Comparison of ENCODE assay signal across 8 mouse cellular contexts in the genomic region with DNA sequence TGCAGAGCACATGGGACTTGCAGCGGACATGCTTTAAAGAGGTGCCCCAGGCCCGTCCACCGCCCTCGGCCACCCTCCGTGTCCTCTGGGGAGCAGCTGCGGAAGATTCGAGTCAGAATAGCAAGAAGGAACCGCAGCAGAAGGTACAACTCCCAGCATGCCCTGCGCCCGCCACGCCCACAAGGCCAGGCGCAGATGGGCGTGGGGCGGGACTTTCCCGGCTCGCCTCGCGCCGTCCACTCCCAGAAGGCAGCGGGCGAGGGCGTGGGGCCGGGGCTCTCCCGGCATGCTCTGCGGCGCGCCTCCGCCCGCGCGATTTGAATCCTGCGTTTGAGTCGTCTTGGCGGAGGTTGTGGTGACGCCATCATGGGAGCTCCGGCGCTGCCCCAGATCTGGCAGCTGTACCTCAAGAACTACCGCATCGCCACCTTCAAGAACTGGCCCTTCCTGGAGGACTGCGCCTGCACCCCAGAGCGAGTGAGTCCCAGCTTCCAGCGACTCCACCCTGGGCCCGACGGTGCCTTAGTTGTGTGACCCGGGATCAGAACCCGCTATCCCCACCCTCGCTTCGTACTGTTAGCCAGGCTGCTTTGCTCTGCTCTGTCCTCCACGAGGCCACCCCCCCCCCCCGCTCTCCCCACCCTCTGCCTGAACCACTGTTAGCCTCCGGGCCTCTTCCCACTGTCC. TPM values are rescaled to one million over a fixed set of nuclear protein-coding genes. Genes with fewer than 3 reads are reported as not detected.
DNase-seq lines count a peak whose midpoint lies in the region; ATAC-seq lines count a peak whose summit lies in the region.

A gene (plus strand): TSS at position 267 of the 687 bp plus-strand sequence.

- H3K9me3 ChIP-seq in embryonic facial prominence, embryonic 11.5 days (replicated peaks; ENCODE audit: control insufficient read depth, low read length), result no peaks in the 10 kb centered on the region
- no peaks in the 10 kb centered on the region for H3K9me3 ChIP-seq in limb, embryonic 10.5 days (replicated peaks)
- H3K9me3 ChIP-seq in midbrain, embryonic 12.5 days, result no peaks in the 10 kb centered on the region

- peak; percentile 99 for DNase-seq in 3134 (ENCODE audit: extremely low read depth, insufficient read length, low spot score)
- DNase-seq in adrenal gland, postnatal 25 days, result peak; percentile 97
- peak; percentile 98 for DNase-seq in embryonic facial prominence, embryonic 11.5 days (ENCODE audit: low spot score)
- peak; percentile 99 for DNase-seq in heart, adult 11 months
- DNase-seq in kidney, adult 18-20 months, result peak; percentile 97
- DNase-seq in limb, embryonic 10.5 days (ENCODE audit: low spot score), result peak; percentile 99
- DNase-seq in skeletal muscle tissue, adult 2 months (ENCODE audit: low read depth, low spot score), result peak; percentile 92

- H3K9ac ChIP-seq in embryonic facial prominence, embryonic 11.5 days (replicated peaks; ENCODE audit: low read length), result peak within 1 kb of the TSS; percentile 84
- H3K9ac ChIP-seq in midbrain, embryonic 12.5 days (replicated peaks), result peak within 1 kb of the TSS; percentile 82

- peak within 1 kb of the TSS; percentile 86 for H3K27ac ChIP-seq in embryonic facial prominence, embryonic 11.5 days (replicated peaks; ENCODE audit: low read depth, low read length)
- peak within 1 kb of the TSS; percentile 93 for H3K27ac ChIP-seq in limb, embryonic 10.5 days
- peak within 1 kb of the TSS; percentile 97 for H3K27ac ChIP-seq in midbrain, embryonic 12.5 days (replicated peaks)

- H3K4me3 ChIP-seq in embryonic facial prominence, embryonic 11.5 days (ENCODE audit: low read depth, low read length), result peak within 1 kb of the TSS; percentile 80
- peak within 1 kb of the TSS; percentile 89 for H3K4me3 ChIP-seq in limb, embryonic 10.5 days
- peak within 1 kb of the TSS; percentile 65 for H3K4me3 ChIP-seq in midbrain, embryonic 12.5 days

- peak; percentile 82 for ATAC-seq in embryonic facial prominence, embryonic 11.5 days (replicated peaks; ENCODE audit: insufficient number of reproducible peaks, low FRiP score, low TSS enrichment, low read depth)
- ATAC-seq in midbrain, embryonic 12.5 days (ENCODE audit: low FRiP score, low read depth), result peak; percentile 94

- no peaks in the 10 kb centered on the region for H3K27me3 ChIP-seq in embryonic facial prominence, embryonic 11.5 days (ENCODE audit: control insufficient read depth, insufficient read depth, low read length)
- H3K27me3 ChIP-seq in limb, embryonic 10.5 days (ENCODE audit: low read depth, poor library complexity, severe bottlenecking), result no peaks in the 10 kb centered on the region
- H3K27me3 ChIP-seq in midbrain, embryonic 12.5 days, result no peaks in the 10 kb centered on the region

- H3K36me3 ChIP-seq in embryonic facial prominence, embryonic 11.5 days (replicated peaks; ENCODE audit: control insufficient read depth, insufficient read depth, low read depth, low read length), result peaks cover 9% of the 10 kb centered on the region
- H3K36me3 ChIP-seq in limb, embryonic 10.5 days, result peaks cover 38% of the 10 kb centered on the region
- H3K36me3 ChIP-seq in midbrain, embryonic 12.5 days, result peaks cover 25% of the 10 kb centered on the region

- under 1% methylated on average over 47 of the region's 51 CpGs for WGBS in embryonic facial prominence, embryonic 11.5 days
- under 1% methylated on average over 51 of the region's 51 CpGs for WGBS in limb, embryonic 10.5 days
- under 1% methylated on average over 51 of the region's 51 CpGs for WGBS in midbrain, embryonic 12.5 days

- H3K4me1 ChIP-seq in embryonic facial prominence, embryonic 11.5 days (ENCODE audit: control insufficient read depth, insufficient read depth, low read length), result no peaks in the 10 kb centered on the region
- peaks cover 30% of the 10 kb centered on the region for H3K4me1 ChIP-seq in limb, embryonic 10.5 days
- H3K4me1 ChIP-seq in midbrain, embryonic 12.5 days, result peaks cover 28% of the 10 kb centered on the region

- H3K4me2 ChIP-seq in embryonic facial prominence, embryonic 11.5 days (ENCODE audit: low read depth, low read length), result peak within 1 kb of the TSS; percentile 88
- peak within 1 kb of the TSS; percentile 85 for H3K4me2 ChIP-seq in midbrain, embryonic 12.5 days (replicated peaks)

RNA-seq across cellular contexts. Expression of the gene that starts here (rescaled TPM):
- total RNA-seq in adrenal gland, postnatal 25 days (2021), result 5.2 and 8.5 TPM in 2 replicates
- polyA plus RNA-seq in embryonic facial prominence, embryonic 11.5 days (2014; fragmentation: Nextera tagmentation; extraction: Ambion mirVana), result 416 and 441 TPM in 2 replicates
- polyA plus RNA-seq in limb, embryonic 10.5 days (2016; fragmentation: Nextera tagmentation; extraction: Ambion mirVana), result 395 and 434 TPM in 2 replicates
- polyA plus RNA-seq in midbrain, embryonic 12.5 days (2016; fragmentation: Nextera tagmentation; extraction: Ambion mirVana), result 228 and 237 TPM in 2 replicates

Comparison
In these comparisons a context has a peak if more than half of its experiments do, and no peak if none do; other contexts are left out.
1. Peak in every context shown above with its lines: DNase-seq, ATAC-seq, H3K4me3 ChIP-seq and H3K27ac ChIP-seq.